Mouse (Mus musculus) cerebellum, adult 2 months (tissue): Measurements from ENCODE around the gene Asxl1.

Experiments
- CTCF ChIP-seq: fragments of 200-500 bp; IDR thresholded peaks from 2 replicates; pipeline ENCODE4 v1.5.1; 2011; ENCODE audit warnings: low read depth, mild to moderate bottlenecking, control low read depth, low read length, moderate library complexity, borderline replicate concordance; ENCODE audit not compliant: insufficient read depth
- POLR2A ChIP-seq: fragments of 200-500 bp; IDR thresholded peaks from 2 replicates; pipeline ENCODE4 v1.6.1; 2011; ENCODE audit warnings: low read length, control low read depth, borderline replicate concordance; ENCODE audit not compliant: insufficient read depth

- no peak for TF ChIP-seq POLR2A
- no peak for TF ChIP-seq CTCF
Observed at GRCm38 (mm10) chr2:153297771-153298170, 47.9 kb upstream of the Asxl1 start.
